Mouse (Mus musculus) thymus, adult 2 months (tissue): ENCODE results near the gene Triobp.

Source experiments
- CTCF ChIP-seq: fragments of 200-500 bp; IDR thresholded peaks from 2 replicates; pipeline ENCODE4 v1.5.1; 2012; ENCODE audit warnings: mild to moderate bottlenecking, control low read depth, low read length, moderate library complexity, borderline replicate concordance; ENCODE audit not compliant: control insufficient read depth, poor library complexity, insufficient read depth; ENCODE audit errors: extremely low read depth
- POLR2A ChIP-seq: fragments of 200-500 bp; IDR thresholded peaks from 2 replicates; pipeline ENCODE4 v1.6.1; 2012; ENCODE audit warnings: mild to moderate bottlenecking, low read length, control low read depth, moderate library complexity; ENCODE audit not compliant: control insufficient read depth, poor library complexity, insufficient read depth; ENCODE audit errors: extremely low read depth

- TF ChIP-seq CTCF = no peak
- TF ChIP-seq POLR2A = no peak
Measured at GRCm38 (mm10) chr15:78956351-78956750, 8.8 kb downstream of the Triobp start.
